Mouse (Mus musculus) fibroblast of lung, adult 2 months (primary cell): ENCODE results near the gene Gm11639.
A peak's percentile ranks its signal among the peaks of the same experiment; 100 is the strongest.

ENCODE experiments used
- DNase-seq: peaks from one replicate; pipeline ENCODE4 v3.0.0-alpha.2; 2011; ENCODE audit warnings: low read depth

Gene Gm11639

DNA sequence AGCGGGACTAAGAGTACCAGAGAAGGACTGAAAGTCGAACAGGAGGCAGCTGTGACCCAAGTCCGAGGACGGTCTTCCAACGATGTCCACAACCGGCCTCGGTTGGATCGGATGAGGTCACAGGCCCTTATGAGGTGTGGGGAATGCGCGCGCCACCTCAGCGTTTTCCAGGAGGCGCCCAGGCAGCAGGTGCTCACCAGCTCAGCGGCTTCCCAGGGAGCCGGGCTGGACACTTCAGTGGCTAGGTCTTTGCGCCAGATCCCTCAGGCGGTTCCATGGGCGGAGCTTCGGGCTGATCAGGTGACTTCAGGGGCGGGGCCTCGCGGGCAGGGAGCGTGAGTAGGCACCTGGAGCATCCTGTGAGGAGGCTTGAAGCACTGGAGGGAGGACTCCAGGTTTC lies at the start of gene Gm11639:
Gene Gm11639 (plus strand): TSS at position 160 of the 400 bp plus-strand sequence.
- DNase-seq = no peak

- no peak for DNase-seq
Measured at GRCm38 (mm10) chr11:104637010-104637409, 48.5 kb upstream of the Gm11639 start.

- DNase-seq = no peak
Measured at GRCm38 (mm10) chr11:104638006-104638405, 47.5 kb upstream of the Gm11639 start.

- no peak for DNase-seq
Measured at GRCm38 (mm10) chr11:104638906-104639305, 46.6 kb upstream of the Gm11639 start.

- no peak for DNase-seq
Measured at GRCm38 (mm10) chr11:104639634-104640033, 45.9 kb upstream of the Gm11639 start.

DNA sequence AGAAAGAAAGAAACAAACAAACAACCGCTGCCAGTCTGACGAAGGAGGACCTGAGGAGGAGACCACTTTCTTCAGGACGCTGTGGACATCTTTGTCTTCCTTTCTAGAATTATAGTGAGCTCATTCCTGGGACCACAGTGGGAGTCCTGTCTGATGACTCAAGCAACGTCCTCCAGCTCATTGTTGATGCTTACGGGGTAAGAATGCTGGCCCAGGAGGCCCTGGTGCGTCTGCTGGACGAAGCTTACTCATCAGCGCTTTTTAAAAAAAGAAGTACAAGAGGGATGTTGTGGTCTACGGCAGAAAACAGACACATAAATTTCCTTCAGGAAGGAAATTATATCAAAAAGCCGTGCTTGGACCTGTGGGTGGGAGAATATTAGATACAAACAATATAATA lies 44.6 kb upstream of the Gm11639 start:
- no peak for DNase-seq

- DNase-seq = no peak
Measured at GRCm38 (mm10) chr11:104643236-104643635, 42.3 kb upstream of the Gm11639 start.

DNA sequence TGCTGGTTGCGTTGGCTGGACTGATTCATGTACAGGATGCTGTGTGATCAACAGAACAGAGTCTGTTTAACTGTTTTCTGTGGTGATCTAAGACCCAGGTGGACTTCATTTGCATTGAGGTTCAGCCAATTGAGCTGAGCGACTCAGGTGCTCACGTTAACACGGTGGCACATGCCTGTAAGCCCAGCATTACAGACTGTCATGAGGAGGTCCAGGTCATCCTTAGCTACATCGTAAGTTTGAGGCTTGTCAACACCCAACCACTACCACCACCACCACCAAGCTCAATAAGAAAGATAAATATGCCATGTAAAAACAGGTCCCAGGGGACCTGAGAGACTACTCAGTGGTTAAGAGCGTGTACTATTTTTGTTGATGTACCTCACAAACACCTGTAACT lies 40.1 kb upstream of the Gm11639 start:
- no peak for DNase-seq

- no peak for DNase-seq
Measured at GRCm38 (mm10) chr11:104646173-104646572, 39.3 kb upstream of the Gm11639 start.

- no peak for DNase-seq
Measured at GRCm38 (mm10) chr11:104646611-104647010, 38.9 kb upstream of the Gm11639 start.

- peak; percentile 57 for DNase-seq
Measured at GRCm38 (mm10) chr11:104647188-104647867, 38.2 kb upstream of the Gm11639 start.

GRCm38 (mm10) chr11:104648571-104648970 lies 36.9 kb upstream of the Gm11639 start:
- no peak for DNase-seq

DNA sequence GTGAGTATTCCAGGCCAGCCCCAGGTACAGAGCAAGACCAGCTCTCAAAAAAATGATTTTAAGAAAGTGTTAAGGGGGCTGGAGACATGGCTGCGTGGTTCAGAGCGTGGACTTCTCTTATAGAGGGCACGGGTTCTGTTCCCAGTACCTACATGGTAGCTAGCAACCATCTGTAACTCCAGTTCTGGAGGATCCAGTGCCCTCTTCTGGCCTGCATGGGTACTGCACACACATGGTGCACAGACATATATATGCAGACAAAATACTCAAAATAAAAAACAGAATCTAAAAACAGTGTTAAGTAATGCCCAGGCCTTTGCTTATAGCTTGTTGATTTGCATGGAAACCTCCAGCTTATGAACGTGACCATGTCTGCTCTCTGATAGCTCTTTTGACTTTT lies 24.9 kb upstream of the Gm11639 start:
- no peak for DNase-seq

GRCm38 (mm10) chr11:104661106-104661505 lies 24.4 kb upstream of the Gm11639 start:
- no peak for DNase-seq

GRCm38 (mm10) chr11:104661531-104662205 lies 23.8 kb upstream of the Gm11639 start:
- DNase-seq = no peak

DNA sequence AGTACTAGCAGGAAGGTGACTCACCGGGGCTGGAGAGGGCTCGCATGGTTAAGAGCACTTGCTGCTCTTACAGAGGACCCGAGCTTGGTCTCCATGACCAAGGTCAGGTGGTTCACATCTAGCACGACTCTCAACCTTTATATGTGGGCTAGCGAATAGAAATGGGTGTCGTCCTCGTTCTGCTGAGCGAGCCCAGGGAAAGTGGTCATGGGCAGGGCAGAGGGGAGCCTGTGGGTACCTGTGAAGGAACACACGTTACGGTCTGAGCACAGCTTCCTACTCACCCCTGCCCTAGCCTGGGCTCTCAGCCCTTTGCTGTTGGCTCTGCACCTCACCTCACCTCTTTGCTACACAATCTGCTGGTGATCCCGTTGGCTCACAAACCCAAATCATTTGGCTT lies 22.9 kb upstream of the Gm11639 start:
- no peak for DNase-seq

GRCm38 (mm10) chr11:104663241-104663877 lies 22.1 kb upstream of the Gm11639 start:
- DNase-seq = peak; percentile 67

- DNase-seq = no peak
Measured at GRCm38 (mm10) chr11:104663878-104664261, 21.6 kb upstream of the Gm11639 start.

GRCm38 (mm10) chr11:104664441-104664840 lies 21.1 kb upstream of the Gm11639 start:
- DNase-seq = no peak

DNA sequence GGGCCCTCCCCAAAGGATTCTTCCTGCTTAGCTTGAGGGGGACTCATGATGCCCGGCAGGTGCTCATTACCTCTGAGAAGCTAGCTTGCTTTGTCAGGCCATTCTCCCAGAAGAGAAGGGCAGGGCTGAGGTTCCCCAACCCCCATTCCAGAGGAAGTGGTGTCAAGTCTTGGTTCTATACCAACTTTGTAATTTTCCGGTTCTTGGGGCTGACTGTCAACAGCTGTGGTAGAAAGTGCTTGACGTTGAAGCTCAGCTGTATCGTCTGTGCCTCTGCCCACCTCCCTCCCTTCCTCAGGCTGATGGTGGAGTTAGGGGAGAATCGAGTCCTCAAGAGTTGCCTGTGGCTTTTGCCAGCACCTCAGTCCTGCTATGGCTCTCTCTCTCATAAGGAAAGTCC lies 18.1 kb upstream of the Gm11639 start:
- no peak for DNase-seq

DNA sequence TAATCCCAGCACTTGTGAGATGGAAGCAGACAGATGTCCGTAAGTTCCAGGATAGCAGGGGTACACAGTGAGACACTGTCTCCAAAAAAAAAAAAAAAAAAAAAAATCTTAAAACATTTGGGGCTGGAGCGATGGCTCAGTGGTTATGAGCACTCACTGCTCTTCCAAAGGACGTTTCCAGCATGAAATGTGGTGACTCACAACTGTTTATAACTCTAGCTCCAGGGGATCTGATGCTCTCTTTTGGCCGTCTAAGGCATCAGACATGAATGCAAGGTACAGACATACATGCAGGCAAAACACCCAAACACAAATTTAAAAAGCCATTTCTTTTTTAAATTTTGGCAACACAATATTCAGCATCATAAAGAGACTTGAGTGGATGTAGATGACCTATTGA lies 12.1 kb upstream of the Gm11639 start:
- DNase-seq = no peak

- DNase-seq = no peak
Measured at GRCm38 (mm10) chr11:104674768-104675167, 10.7 kb upstream of the Gm11639 start.

DNA sequence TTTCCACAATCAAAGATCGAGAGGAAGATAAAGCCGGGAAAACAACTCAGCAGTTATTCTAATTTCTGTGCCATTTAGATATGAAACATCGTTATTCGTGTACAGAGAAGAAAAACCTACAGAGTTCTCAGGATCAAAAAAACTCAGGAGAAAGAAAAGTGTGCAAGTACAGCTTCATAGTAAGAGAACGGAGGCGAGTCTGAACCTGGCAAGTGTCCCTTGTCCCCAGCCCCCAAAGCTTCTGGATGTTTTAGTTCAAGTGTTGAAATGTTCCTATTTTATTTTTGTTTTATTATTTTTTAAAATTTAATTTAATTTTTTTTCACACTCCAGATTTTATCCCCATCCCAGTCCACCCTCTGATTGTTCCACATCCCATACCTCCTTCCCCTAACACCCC lies 7.7 kb downstream of the Gm11639 start:
- DNase-seq = no peak
